Mouse (Mus musculus) heart, adult 10 weeks (tissue): Measurements from ENCODE around the gene Rps16. TPM values are rescaled to one million over a fixed set of nuclear protein-coding genes. Genes with fewer than 3 reads are reported as not detected.

ENCODE experiments used
- polyA plus RNA-seq: library from polyadenylated mRNA; stranded (reverse); fragments of 350-450 nt; fragmentation: Illumina TruSeq; extraction: RNeasy Lipid Tissue Mini Kit (QIAGEN cat#74804); gene quantifications from one replicate; pipeline ENCODE4 v1.2.3, GENCODE M21; 2014; ENCODE audit warnings: low read depth, low replicate concordance

The Rps16 gene
- polyA plus RNA-seq, result 485 TPM

GRCm38 (mm10) chr7:28350155-28350883 lies at the start of gene Rps16:
Gene Rps16, plus strand, starts transcription at chr7:28350652.

GRCm38 (mm10) chr7:28301616-28302433 lies 48.6 kb upstream of the Rps16 start, which contains the start of gene Dll3:
Gene Dll3, minus strand, starts transcription at chr7:28302238.

DNA sequence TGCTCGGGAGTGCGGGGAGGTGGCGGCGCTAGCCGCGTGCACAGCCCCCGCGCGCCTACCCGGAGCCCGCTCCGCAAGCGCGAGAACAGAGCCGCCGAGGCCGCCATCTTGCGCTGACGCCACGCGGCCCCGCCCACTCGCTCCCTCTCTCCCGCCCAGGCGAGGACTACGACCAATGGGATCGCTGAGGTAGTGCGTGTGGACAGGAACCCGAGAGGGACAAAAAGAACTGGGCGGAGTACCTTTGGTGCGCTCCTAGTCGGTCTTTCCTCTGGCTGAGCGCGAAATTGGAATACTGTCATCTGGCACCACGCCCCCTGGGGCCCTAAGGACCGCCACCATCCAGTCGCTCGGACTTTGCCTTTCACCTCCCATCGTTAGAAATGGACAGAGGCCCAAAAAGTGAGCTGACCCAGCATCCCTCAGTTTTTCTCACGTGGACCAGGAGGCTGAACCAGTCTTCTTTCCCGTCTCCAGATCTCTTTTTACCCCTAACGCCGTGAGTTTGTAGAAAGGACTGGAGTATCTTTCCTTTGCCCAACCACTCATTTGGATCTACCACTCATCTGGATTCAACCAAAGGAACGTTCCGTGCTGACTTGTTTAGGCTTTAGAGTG lies 38.4 kb upstream of the Rps16 start, which contains the start of gene Timm50:
Timm50 (minus strand) TSS at position 147 of the 618 bp plus-strand sequence.

GRCm38 (mm10) chr7:28338108-28338998 lies 12.1 kb upstream of the Rps16 start, which contains the start of gene Supt5:
Gene Supt5, minus strand, starts transcription at chr7:28338746.

DNA sequence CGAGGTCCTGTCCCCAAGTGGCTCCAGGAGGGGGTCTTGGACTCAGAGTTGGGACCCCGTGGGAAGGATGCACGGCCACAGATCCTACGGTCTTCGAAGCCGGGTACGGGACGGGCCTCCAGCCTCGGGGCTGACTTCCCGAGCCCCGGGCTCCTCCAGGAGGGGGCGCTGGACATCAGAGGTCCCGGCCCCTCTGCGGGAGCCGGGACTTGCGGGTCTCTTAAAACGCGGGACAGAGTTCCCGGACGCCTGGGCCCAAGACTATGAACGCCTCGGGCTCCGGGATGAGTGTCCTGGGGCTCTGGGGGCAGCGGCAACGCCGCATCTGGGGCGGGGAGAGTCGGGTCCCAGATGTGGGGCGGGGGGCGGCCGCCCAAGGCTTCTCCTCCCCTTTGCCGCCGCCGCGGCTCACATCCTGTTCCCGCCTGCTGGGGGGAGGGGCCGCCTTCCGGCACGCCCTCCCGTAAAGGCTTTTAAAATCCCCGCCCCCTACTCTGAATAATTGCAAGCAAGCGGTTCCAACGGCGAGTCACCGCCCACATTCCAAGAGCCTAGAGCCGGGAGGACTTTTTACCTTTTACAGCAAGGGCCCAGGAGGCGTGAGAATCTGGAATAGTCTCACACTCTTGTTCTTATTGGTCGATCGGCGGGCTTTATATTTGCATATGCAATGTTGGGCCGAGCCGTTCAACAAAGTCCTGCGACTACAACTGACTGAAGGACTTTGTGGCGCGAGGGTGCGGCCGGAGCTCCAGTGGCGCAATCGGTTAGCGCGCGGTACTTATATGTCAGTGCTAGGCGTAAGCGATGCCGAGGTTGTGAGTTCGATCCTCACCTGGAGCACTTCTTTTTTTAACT lies 22.0 kb downstream of the Rps16 start, which contains the start of gene Plekhg2:
Plekhg2 (minus strand) TSS at position 349 of the 858 bp plus-strand sequence.

GRCm38 (mm10) chr7:28380237-28381016 lies 30.0 kb downstream of the Rps16 start, which contains the start of gene Zfp36:
Gene Zfp36, minus strand, starts transcription at chr7:28380253.

GRCm38 (mm10) chr7:28392429-28393271 lies 42.2 kb downstream of the Rps16 start, which contains the start of the genes Med29 and Paf1:
Gene Med29, minus strand, starts transcription at chr7:28392708.
Gene Paf1, plus strand, starts transcription at chr7:28392951.

Other genes with a start within 250 kb of the Rps16 start
- gene 9530053A07Rik, start 221.2 kb upstream of the Rps16 start, polyA plus RNA-seq, result not detected
- 49.5 TPM for gene Fbl, start 180.9 kb upstream of the Rps16 start, polyA plus RNA-seq
- 19.2 TPM for gene Dyrk1b, start 171.2 kb upstream of the Rps16 start, polyA plus RNA-seq
- gene Eid2, start 82.8 kb upstream of the Rps16 start, polyA plus RNA-seq, result 11.6 TPM
- 12.3 TPM for gene Eid2b, start 72.9 kb upstream of the Rps16 start, polyA plus RNA-seq
- gene Selenov, start 59.5 kb upstream of the Rps16 start, polyA plus RNA-seq, result not detected
- not detected for gene Dll3, start 48.4 kb upstream of the Rps16 start, polyA plus RNA-seq
- 51.5 TPM for gene Timm50, start 38.6 kb upstream of the Rps16 start, polyA plus RNA-seq
- 59.3 TPM for gene Supt5, start 11.9 kb upstream of the Rps16 start, polyA plus RNA-seq
- 18.8 TPM for gene Plekhg2, start 21.9 kb downstream of the Rps16 start, polyA plus RNA-seq
- 24.9 TPM for gene Zfp36, start 29.6 kb downstream of the Rps16 start, polyA plus RNA-seq
- 27.4 TPM for gene Med29, start 42.1 kb downstream of the Rps16 start, polyA plus RNA-seq
- gene Paf1, start 42.3 kb downstream of the Rps16 start, polyA plus RNA-seq, result 87.3 TPM
- 6.0 TPM for gene Gmfg, start 86.8 kb downstream of the Rps16 start, polyA plus RNA-seq
- 0.94 TPM for gene Lrfn1, start 101.3 kb downstream of the Rps16 start, polyA plus RNA-seq
- not detected for gene Ifnl2, start 159.8 kb downstream of the Rps16 start, polyA plus RNA-seq
- gene Ifnl3, start 172.2 kb downstream of the Rps16 start, polyA plus RNA-seq, result not detected
- gene Sycn, start 190.2 kb downstream of the Rps16 start, polyA plus RNA-seq, result not detected
- gene Nccrp1, start 196.6 kb downstream of the Rps16 start, polyA plus RNA-seq, result not detected
- 22.0 TPM for gene Samd4b, start 247.5 kb downstream of the Rps16 start, polyA plus RNA-seq
- 6.9 TPM for gene Pak4, start 247.5 kb downstream of the Rps16 start, polyA plus RNA-seq